Mouse (Mus musculus) testis, postnatal 10 days (tissue): ENCODE measurements around the gene Golga1.

Experiments used
- DNase-seq: peaks from one replicate; pipeline ENCODE4 v3.0.0; 2021; ENCODE audit warnings: low spot score

Gene Golga1

DNA sequence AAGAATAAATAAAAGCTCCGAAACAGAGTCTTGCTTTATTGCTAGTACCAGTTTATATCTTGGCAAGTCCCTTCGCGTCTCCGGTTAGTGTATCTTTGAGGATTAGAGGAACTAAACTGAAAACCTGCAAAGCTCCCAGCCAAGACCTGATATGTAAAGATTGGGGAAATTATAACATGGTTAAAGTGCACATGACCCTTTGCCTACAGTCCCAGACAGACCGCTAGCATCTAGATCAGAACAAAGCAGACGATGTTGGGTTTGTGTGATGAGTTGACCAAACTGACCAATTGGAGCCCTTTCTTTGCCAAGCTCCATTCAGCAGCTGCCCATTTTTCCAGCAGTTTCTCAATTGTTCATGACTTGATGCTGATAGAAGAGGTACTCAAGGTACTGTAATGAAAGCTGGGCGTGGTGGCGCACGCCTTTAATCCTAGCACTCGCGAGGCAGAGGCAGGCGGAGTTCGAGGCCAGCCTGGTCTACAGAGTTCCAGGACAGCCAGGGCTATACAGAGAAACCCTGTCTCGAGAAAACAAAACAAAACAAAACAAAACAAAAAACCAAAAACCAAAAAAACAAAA is 59.1 kb downstream of the Golga1 start:
- DNase-seq: no peak

DNA sequence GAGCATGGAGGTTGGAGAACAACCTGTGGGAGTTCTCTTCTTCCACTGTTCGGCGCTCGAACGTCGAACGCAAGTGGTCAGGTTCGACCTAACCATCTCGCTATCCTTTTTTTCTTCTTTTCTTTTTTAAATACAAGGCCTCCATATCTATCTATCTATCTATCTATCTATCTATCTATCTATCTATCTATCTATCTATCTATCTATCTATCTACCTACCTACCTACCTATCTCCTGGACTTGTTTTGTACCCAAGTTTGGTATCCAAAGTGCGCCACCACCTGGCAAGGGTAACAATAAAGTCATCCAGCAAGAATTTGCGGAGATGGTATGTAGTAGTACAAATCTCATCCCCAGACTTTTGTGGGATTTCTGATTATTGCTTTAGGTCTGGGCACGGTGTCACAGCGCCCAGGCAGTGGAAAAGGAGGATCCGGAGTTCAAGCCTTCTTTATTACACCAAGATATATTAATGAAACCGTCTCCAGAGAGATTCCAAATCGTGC is 59.7 kb downstream of the Golga1 start, which contains the start of gene Rpl35:
Gene Rpl35, minus strand, starts transcription at position 51 of the 506 bp plus-strand sequence.
- DNase-seq: peak; percentile 70

DNA sequence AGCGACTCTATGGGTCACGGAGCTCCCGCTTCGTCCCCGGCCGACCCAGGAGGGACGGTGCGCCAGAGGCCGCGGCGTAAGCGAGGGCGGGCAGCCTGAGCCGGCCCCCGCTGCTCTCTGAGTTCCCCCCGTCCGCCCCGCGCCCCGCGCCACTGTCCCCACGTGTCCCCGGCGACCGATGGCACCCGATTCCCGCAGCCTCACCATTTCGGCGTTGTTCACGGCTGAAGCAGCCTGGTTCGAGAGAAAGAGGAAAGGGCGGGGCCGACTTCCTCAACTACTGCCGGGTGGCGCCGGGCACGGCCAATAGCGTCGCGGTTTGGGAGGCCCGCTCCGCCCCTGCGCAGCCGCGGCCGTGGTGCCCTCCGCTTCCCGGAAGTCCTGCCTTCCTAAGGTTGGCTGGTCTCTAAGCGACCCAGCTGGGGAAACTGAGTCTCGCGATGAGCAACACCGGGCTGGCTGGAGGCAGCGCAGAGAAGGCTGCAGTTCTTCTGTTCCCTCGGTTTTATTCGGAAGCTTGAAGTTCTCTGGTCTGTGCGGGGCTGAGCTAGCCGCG is 60.4 kb downstream of the Golga1 start, which contains the start of gene Arpc5l:
Gene Arpc5l, plus strand, starts transcription at position 469 of the 556 bp plus-strand sequence.
- peak; percentile 94 for DNase-seq

DNA sequence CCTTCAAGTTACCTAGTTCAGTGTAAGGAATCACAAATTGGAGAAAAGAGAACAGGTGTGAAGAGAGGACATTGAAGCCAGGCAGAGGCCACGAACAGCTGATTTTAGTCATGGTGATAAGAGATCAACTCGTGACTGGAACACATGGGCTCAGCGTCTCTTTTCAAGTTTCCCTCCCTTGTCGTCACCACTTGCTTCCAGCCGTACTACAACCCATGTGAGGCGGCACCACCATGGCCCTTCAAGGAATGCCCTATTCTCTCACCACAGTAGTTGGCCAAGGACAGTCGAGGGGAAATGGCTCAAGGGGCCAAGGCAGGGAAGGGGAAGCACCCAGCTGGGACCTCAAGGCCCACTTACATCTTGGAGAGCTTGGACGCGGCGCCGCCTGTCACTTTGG is 61.0 kb downstream of the Golga1 start:
- no peak for DNase-seq

DNA sequence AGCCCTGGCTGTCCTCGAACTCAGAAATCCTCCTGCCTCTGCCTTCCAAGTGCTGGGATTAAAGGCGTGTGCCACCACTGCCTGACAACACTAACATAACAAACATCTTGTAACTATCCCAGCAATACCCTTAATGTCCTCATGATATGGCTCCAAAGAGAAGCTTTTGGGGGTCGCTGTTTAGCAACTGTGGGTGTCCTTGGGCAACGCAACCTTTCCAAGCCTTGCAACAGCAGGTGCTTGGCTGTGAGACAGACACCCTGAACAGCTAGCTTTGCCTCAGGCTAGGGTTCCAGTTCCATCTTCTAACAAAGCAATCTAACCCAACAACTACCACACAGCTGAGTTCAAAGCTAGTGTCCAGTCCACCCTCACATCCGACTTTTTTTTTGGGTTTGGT is 61.8 kb downstream of the Golga1 start:
- DNase-seq: no peak

DNA sequence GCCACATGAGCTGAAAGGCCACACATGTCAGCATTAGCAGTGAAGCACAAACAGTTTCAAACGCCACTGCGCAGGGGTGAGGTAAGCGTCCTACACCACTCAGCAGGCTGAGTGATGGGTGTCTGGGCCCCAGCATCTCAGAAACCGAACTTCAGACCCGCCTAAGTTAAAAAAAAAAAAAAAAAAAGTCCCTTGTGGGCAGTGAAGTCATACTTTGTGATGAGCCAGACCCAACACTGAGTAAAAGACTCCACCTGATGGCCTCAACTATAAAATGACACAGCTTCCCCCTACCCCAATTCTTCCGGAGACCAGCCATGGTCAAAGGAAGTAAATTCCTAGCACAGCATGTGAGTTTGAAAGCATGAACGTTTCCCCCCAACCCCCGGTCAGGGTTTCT is 62.2 kb downstream of the Golga1 start:
- no peak for DNase-seq

DNA sequence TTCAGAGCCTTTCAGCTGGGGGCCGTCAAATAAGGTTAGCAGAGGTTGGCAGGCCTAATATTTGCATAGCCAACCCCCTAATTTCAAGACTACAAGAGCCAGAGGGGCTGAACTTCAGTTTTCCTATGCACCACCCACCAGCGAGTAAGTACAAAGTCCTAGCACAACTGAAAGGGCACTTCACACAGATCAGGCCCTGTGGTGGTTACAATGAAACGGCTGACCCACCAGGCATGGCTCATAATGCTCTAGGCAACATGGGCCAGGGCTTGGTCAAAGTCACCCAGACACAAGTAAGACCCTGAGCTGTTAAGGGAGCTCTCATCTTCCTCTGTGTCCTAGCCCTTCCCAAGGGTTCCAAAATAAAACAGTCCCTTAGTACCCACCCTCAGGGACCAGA is 63.5 kb downstream of the Golga1 start:
- DNase-seq: no peak

DNA sequence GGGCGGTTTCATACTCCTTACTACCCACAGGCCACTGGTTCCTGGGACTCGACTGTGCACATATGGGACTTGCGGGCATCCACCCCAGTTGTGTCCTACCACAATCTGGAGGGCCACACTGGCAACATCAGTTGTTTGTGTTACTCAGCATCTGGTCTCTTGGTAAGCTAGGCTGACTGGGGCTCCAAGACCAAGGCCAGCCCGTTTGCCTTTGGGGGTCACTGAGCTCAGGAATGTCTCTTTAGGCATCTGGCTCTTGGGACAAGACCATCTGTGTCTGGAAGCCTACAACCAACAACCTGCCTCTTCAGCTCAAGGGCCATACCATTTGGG is 64.8 kb downstream of the Golga1 start:
- no peak for DNase-seq

DNA sequence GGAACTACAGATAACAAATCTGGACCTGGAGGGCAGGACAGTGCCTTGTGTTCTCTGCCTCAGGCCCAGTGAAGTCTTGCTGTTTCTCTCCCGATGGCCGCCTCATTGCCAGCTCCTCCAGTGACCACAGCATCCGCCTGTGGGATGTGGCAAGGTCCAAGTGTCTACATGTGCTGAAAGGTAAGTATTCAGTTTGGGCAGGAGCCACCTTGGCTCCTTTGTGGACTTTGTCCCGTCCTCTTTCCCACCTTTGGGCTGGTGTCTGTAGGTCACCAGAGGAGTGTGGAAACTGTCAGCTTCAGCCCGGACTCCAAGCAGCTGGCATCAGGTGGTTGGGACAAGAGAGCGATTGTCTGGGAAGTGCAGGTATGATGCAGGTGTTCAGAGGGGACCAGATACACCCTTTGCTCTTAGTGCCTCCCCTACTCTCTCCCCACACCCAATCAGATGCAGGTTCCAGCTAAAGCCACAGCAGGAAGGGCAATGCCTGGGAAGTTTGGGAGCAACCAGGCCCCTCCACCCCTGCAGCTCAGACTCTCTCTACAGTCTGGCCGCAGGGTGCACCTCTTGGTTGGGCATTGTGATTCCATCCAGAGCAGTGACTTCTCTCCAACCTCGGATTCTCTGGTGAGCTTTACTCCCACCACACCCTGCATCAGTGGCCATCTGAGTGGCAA is 65.3 kb downstream of the Golga1 start:
- DNase-seq: no peak

DNA sequence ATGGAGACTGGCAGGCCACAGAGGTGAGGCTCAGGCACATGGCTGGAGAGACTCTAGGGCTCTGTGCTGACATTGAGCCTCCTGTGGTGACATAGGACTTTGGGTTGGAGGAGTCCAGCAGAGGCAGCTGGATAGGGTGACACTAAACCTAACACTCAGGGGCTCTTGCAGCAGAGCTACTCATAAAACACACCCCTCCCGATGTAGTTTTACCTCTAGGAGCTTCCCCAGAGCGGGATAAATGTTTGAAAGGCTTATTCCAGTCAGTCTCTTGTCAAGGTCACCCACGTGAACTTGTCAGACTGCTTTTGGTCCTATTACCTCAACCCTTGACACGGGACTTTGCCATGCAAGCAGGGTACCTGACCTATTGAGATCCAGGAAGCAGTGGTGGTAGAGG is 66.0 kb downstream of the Golga1 start:
- no peak for DNase-seq

DNA sequence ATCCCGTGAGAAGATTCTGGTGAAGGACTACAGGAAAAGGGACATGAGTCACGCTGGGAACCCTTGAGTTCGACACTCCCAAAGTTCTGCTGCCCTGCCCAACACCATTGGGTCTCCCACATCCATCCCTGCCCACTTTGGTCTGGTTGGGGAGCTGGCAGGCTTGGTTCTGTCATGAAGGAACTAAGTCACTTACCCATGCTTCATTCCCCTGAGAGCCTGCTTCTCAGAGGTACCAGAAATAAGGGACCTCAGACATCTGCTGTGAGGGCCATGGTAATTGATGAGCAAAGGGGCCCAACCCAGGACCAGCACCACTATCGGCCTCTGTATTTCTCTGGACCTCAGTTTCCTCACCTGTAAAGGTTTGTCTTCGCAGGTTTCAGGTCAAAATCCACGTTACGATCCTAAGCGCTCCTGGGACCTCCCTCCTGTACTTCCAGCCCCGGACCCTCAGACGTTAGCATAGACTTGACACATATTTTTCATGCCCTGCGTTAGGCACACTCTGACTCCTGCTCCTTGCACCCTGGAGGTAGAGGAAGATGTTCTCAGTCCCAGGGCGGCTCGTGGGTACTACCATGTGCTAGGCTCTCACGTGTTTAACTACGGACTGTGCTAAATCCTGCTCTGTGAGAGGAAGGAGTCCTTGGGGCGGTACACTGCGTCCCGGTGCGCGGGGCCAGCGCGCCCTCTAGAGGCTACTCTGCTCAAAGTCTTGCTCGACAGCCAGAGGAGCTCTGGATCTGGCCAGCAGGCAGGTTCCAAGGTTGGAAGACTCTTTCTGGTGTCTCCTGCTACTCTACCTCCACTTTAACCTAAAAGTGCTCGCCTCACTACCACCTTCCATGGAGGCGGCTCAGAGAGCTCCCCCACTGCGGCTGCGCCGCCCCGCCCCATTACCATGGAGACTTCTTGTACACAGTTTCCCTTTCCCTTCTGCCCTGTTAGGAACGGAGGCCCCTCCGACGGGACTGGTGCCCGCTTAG is 67.7 kb downstream of the Golga1 start, which contains the start of gene Wdr38:
Gene Wdr38, plus strand, starts transcription at position 91 of the 989 bp plus-strand sequence.
- DNase-seq: peak; percentile 93

DNA sequence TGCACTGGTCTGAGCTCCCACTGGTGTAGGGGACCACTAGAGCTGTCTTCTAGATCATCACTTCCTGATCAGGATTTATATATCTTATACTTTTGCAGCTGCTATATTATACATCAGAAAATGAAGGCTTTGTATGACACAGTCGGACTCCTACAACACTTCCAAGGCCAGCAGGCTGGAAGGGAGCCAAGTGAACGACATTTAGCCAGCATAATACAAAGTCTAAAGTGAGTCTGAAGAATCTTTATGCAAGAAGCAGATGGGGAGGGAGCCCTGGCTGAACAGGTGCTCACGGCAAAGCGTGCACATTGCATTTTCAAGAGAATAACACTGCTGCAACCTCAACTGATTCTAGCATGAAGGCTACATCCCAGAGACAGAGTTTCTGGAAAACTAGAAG is 72.9 kb downstream of the Golga1 start:
- DNase-seq: peak; percentile 65

DNA sequence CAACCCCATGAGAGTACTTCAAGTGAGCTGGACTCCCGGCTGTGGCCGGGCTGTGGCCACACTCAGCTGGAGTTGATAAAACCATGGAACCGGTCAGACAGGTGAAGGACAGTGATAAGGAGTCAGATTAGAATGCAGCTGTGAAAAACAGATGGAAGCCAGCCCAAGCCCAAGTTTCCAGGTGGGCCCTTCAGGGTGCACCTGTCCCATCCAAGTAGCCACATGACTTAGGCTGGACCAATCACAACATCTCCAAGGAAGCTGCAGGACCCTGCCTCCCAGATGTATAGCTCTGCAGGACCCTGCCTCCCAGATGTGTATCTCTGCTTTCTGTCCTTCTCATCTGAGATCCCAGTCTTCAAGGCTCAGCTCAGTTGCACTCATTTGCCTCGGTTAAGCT is 73.3 kb downstream of the Golga1 start:
- DNase-seq: no peak

DNA sequence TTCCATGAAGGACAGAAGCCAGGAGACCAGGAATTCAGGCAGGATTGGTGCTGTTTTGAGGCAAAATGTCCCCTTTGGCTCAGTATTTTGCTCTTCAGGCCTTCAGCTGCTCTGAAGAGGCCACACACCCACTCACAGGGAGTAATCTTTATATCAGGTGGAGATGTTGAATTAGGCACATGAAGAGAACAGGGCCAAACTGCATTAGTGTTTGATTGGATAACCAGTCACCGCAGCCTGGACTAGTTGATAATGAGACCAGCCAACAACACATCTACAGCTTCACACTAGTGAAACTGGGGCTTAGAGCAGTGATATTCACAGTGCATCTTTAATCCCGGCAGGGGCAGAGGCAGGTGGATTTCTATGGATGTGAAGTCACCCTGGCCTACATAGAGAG is 76.4 kb downstream of the Golga1 start:
- DNase-seq: no peak

DNA sequence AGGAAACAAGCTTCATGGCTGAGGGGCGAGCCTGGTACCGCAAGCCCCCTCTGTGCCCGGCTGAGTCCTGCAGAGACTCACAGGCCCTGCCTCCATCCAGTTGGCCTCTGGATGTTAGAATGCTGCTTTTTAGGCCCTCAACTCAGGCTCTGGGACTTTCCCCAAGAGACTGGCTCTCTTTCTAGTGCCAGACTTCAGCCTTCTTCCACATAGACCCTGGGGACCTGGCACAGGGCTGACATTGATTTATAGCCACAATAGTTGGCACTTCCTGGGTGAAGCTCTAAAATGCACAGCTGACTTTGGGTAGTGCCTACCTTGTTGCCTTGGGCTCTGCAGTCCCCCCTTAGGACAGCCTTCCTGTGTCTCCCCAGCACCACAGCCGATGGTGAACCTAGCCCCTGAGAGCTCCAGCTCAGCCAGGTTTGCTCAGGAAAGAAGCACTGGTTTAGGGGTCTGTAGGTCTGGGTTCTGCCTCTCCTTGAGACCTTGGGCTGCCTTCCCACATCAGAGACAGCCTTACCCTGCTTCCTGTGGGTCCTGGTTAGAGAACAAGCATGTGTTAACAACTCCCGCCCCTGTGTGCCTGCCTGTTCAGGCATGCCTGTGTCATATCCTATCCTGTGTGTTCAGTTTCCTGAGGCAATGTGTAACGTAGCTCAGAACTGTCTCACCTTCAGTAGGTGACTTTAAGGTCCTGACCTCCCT is 77.4 kb downstream of the Golga1 start:
- DNase-seq: no peak

DNA sequence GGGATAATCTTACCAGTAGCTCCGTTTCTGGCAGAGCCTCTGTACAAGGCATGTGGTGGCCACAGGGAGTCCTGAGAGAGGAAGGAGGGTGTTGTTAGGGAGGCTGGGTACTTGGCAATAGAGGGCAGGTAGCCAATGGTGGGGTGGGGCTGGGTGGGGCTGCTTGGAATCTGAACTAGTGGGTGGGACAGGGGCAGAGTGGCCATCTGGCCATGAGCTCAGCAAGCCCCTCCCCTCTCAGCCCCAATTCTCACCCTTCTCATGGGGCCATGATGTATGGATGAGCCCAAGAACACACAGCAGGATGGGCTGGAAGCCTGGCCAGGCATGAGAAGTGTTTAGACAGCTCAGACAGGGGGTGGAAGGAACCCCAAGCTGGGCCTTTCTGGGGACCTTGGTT is 78.0 kb downstream of the Golga1 start:
- no peak for DNase-seq

DNA sequence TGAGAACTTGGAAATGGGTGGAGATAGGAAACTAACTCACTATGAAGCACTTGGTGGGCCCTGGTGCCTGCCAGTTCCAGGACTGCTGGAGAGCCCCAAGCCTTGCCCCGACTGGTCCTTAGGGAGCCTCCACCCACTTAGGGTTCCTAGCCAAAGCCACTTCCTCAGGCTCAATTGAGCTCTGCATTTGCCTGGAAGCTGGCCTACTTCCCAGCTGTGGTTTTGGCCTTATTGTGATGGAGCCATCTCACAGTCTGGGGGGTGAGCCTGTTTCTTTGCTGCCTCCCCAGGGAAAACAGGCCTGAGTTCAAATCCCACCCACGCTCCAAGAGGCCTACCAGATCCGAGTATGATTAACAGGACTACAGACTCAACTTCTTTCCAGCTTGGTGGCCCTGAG is 78.8 kb downstream of the Golga1 start:
- no peak for DNase-seq

DNA sequence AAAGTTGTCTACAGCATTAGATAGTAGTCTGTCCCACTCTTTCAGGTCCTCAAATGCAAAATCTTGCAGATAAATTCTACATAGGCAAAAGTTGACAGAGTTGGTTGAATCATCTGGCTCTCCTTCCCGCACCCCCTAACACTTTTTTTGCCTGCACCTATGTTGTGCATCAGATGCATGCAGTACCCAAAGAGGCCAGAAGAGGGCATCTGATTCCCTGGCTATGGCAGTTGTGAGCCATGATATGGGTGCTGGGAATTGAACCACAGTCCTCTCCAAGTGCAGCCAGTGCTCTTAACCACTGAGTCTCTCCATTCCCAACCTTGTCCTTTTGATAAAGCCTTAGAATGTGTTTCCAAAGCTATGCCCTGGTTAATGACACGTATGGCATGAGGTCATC is 81.9 kb downstream of the Golga1 start:
- no peak for DNase-seq

DNA sequence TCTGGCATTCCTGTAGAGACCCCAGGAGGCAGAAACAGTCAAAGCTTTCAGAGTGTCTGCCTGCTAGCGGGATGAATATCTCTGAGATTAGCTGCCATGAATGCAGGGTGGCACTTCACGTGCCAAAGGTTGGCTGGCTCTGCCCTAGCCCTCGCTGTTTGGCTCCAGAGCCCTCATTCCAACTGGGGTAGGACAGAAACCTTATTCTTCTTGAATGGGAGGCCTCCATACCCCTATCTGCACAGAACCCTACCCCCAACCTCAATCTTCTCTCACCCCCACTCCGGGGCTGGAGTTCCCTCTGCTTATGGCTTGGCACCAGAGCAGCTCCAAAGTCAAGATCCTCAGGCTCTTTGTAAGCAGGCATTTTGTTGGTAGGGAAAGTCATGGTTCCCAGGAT is 87.5 kb downstream of the Golga1 start:
- DNase-seq: no peak

DNA sequence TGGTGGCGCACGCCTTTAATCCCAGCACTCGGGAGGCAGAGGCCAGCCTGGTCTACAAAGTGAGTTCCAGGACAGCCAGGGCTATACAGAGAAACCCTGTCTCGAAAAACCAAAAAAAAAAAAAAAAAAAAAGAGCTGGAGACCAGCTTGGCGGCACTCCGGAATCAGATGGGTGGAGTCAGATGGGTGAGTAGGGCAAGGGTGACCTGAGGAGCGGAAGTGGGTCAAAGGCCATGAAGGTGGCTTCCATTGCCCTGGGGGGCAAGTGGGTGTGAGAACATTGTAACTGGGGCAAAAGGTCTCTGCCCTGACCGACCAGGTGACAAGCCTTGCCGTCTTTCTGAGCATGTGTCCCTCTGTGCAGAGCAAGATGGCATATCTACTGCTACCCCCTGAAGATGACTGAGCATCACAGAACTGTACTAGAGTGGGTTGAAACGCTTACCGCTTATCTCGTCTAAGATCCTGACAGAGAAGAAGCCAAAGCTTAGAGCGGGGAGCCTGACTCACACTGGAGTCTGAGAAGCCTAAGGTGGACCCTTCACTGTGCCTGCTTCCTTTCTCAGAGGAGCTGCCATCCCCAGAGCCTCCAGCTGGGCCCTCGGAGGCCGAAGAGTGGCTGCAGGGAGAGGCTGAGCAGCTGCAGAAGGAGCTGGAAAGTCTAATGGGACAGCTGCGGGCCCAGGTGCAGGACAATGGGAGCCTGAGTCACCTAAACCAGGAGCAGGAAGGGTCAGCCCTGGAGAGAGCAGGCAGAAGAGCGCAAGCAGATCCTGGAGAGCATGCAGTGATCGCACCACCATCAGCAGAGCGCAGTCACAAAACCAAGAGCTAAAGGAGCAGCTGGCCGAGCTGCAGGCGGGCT is 89.2 kb downstream of the Golga1 start:
- no peak for DNase-seq

DNA sequence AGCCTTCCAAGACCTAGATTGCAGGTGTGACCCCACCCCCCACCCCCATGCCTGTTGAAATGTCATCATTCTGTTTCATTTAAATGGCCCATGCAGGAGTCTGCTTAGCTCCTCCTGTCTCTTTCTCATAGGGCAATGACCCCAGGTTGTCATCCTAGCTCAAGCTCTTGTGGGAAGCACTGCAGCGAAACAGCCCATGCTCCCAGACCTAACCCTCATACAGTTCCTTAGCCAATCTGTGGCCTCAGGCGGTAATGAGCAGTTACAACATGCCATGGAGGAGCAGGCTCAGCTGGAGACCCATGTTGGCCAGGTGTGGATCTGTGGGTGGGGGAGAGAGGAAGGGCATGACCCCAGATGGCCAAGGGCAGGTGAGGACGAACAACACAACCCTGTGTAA is 90.2 kb downstream of the Golga1 start:
- no peak for DNase-seq
